Mouse (Mus musculus) left cerebral cortex, adult 11 months (tissue): Measurements from ENCODE around the gene Samm50.
"Not testable (repeated sequence)": the region's sequence is repeated elsewhere in the genome, so short reads cannot be mapped to it uniquely, and the experiment has no call there.

Experiments
- DNase-seq: peaks from one replicate; pipeline ENCODE4 v3.0.0; 2022; ENCODE audit warnings: low spot score

The Samm50 gene

DNA sequence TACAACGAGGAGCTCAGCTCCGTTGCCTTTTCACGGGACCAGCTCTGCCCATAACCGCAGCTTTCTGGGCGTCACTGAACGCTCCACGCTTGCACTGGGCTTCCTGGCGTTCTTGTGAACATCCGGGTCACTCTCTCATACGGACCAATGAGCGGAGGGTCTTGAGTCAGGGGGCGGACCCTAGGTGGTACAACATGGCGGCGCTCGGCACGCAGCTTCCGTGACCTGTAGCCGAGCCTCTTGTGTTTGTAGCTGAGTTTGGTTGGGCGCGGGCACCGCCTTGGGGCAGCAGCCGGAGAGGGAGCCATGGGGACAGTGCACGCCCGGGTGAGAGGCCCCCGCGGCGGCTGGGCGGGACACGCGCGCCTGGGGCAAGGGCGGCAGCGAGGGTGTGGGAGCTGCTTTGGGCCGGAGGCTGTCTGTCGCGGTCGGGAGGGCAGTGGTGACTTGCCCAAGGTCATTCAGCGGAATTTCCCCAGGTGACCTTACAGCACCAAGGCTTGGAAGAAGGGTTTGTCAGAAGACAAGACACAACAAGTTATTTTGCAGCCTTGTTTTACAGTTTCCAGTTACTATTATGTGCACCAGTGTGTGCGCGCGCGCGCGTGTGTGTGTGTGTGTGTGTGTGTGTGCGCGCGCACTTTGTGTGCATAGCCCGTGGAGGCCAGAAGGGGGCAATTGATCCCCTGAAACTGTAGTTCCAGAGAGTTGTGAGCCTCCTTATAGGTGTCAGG, at the start of gene Samm50:
Samm50 (plus strand) TSS at position 184 of the 734 bp plus-strand sequence.
- peak; percentile 90 for DNase-seq

- no peak for DNase-seq
Measured at GRCm38 (mm10) chr15:84156158-84156557, 35.9 kb upstream of the Samm50 start.

- not testable (repeated sequence) for DNase-seq
Measured at GRCm38 (mm10) chr15:84157530-84157929, 34.5 kb upstream of the Samm50 start.

GRCm38 (mm10) chr15:84161871-84162270, 30.2 kb upstream of the Samm50 start:
- no peak for DNase-seq

DNA sequence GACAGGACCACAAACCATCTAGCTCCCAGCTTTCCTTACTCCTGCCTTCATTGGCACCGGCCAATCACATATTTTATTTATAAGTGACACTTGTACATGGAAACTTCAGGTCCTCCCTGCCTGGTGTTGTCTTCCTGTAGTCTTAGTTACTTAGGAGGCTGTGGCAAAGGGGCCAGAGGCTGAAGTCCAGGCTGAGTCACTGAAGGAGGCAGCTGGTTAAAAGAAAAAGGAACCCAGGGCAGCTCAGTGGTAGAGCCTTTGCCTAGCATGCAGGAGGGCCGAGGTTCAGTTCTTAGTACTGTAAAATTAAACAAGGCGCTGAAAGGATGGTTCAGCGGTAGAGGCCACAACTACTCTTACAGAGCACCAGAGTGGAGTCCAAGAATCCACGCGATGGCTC, 25.2 kb upstream of the Samm50 start:
- DNase-seq: no peak

DNA sequence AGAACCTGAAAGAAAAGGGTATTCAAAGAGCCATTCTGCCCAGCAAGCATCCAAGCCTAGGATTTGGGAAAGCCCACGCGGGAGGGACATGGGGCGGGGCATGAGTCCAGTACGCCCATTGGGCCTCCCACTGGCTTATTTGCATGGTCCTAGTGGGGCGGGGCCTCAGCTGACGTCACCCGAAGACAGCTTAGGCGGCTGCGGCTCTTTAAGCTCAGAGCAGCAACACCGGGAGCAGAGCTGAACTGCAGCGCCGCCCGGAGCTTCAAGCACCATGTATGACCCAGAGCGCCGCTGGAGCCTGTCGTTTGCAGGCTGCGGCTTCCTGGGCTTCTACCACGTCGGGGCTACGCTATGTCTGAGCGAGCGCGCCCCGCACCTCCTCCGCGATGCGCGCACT, 24.4 kb upstream of the Samm50 start, which contains the start of gene Pnpla3:
Pnpla3 (plus strand) TSS at position 238 of the 400 bp plus-strand sequence.
- DNase-seq: peak; percentile 95

DNA sequence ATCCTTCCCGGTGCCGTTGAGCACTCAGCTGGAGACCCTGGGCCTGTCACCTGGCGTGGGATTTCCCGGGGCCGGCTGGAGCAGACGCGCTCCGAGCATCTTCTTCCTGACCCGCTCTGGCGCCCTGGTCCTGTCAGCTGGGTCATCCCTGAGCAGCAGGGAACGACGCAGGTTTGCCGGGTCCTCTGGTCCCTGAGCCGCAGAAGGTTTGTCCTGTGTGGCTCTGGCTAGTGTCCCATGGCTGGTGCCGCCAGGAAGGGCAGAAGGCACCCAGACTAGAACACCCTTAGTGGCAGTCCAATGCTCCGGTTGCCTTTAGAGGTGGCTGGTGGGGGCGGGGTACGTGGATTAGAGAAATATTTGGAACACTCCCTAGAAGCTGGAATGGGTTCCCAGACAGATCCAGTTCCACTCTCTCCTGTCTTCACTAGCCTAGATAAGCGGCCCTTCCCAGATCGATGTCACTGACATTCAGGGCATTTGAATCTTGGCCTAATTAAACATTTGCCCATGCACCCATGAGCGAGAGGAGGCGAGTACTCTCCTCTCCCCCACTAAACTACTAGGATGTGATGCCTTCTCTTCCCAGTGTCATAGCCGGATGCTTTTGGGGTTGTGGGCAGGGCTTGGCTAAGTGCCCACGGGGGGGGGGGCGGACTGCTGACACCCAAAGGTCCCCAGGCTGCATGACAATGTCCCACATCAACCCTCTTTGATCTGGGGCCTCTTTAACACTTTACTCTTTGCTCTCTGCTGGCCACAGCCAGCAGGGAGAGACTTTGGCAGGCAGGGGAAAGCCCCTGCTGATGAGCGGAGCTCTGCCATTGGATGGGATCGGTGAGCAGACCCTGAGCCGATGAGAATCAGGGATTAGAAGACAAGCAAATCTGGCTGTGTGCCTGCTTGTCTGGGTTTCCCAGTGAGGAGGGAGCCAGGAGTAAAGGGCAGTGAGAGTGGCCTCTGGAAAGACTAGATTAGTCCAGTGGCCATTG, 23.6 kb upstream of the Samm50 start:
- DNase-seq: no peak

DNA sequence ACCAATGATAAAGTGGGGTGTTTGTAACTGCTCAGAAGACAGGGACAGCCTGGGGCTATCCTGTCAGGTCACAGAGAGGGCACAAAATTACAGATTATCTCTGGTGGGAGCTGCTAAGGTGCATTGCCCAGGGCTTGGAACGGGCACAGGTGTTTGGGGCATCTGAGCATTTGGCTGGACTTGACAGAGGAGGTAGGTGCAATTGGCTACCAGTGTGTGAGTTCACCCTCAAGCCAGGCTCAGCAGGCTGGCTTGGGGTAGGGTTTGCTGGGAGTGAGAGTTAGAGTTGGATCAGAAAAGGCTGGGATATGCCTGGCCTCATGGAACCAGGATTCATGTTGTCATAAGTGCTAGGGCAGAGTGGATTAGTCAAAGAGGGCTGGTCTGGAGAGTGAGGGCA, 22.5 kb upstream of the Samm50 start:
- DNase-seq: no peak

- no peak for DNase-seq
Measured at GRCm38 (mm10) chr15:84171166-84171565, 20.9 kb upstream of the Samm50 start.

DNA sequence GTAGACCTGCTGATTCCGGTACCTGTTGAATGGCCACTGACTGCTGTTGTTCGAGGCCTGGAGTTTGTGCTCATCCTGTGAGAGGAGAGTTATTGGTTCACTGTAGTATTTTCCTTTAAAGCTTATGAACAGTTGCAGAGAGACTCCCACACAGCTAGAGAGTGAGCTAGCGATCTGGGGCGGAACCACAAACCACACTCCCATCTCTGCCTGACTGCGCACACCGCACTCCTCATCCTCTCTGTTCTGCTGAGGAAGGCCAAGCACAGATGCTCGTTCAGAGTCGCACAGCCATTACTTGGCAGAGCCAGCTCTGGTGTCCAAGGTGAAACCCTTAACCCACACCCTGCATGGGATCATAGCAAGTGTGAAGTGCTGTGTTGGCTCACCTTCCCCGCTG, 13.3 kb upstream of the Samm50 start:
- DNase-seq: no peak

DNA sequence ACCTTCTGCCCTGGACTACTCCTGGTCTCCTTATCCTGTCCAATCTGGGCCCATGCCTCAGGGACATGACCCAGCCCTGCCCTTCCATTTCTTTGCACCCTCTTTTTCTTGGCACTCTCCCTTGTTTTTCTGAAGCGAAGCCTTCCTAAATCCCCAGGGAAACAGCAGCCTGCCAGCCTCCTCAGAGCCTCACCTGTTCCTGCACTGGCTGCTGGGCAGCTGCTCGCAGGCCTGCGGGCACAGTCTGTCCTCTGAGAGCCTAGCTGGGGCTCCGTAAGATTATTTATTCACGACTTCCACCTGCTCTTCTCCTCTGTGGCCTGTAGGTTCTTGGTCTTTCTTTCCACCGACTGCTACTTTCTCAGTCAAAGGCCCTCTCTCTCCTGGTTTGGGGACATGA, 10.0 kb upstream of the Samm50 start:
- DNase-seq: no peak

GRCm38 (mm10) chr15:84183967-84184366, 8.1 kb upstream of the Samm50 start:
- no peak for DNase-seq

DNA sequence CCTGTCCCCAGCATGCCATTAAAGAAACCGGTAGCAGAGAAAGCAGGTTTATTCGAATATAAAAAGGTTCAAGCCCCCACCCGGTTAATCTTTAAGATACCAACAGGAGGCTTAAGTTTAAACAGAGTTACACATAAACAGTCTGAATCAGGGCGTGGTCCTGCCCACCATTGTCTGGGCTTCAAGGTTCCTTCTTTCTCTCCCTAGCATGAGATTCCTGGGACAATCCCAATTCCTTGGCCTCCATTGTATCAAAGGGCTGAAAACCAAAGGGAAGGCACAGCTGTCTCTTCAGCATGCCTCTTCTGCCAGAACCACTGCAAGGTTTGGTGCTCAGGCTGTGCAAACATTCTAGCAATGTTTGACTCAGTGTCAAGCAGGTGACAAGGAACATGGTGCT, 5.8 kb upstream of the Samm50 start:
- no peak for DNase-seq

- no peak for DNase-seq
Measured at GRCm38 (mm10) chr15:84188887-84189530, 3.0 kb upstream of the Samm50 start.

- no peak for DNase-seq
Measured at GRCm38 (mm10) chr15:84189881-84190280, 2.2 kb upstream of the Samm50 start.

GRCm38 (mm10) chr15:84191724-84192057, 350 bp upstream of the Samm50 start:
- no peak for DNase-seq

DNA sequence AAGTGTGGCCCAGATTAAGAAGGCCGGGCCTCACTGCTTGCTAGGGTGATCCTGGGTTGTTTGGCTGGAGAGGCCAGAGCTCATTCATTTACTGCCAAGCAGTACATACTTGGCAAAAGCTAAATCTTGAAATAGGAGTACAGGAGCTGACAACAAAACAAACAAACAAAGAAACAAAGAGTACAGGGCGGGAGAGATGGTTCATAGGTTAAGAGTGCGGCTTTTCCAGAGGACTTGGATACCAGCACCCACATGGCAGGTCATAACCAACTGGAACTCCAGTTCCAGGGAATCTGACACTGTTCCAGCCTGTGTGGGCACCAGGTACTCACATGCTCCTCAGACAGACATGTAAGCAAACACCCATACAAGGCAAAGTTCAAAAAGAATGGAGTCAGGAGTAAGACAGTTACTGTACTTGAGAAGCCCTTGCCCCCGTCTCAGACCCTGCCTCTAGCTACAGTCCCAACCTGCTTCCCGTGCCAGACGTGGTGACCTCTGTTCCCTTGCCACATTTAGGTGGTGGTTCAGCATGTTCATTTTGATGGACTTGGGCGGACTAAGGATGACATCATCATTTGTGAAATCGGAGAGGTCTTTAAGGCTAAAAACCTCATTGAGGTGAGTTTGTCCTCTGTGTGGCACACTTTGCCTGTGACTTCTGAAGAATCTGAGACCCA, 4.6 kb downstream of the Samm50 start:
- no peak for DNase-seq

DNA sequence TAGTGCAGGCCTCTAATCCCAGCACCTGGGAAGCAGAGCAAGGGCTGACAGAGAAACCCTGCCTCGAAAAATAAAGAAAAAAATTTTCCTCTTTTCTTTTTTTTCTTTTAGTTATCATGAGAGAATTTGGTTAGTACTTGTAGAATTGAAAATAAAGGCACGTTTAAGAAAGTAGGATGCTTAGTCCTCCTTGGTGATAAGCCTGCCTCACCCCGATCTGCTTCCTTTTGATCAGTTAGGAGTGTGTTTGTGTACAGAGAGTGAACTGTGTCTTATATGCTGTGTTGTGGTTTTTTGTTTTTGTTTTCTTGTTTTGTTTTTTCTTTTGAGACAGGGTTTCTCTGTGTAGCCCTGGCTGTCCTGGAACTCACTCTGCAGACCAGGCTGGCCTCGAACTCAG, 15.3 kb downstream of the Samm50 start:
- DNase-seq: no peak

GRCm38 (mm10) chr15:84209517-84210412, 17.7 kb downstream of the Samm50 start:
- no peak for DNase-seq

- no peak for DNase-seq
Measured at GRCm38 (mm10) chr15:84210461-84210860, 18.4 kb downstream of the Samm50 start.

DNA sequence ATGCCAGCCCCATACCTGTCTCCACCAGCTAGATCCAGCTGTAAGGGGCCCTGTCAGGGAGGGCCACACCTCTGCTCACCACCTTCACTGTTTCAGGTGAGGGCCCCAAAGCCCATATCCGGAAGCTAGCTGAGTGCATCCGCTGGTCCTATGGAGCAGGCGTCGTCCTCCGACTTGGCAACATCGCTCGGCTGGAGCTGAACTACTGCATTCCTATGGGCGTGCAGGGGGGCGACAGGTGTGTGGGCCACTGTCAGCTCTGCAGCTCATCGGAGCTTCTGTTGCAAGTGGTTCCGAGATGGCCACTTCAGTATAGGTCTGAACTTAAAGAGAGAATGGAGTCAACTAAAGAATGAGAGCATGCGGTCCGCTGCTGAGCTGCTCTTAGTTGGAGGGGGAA, 18.9 kb downstream of the Samm50 start:
- no peak for DNase-seq
